Comparison of ENCODE assay signal across 8 mouse cellular contexts in genomic region chr13:93243076-93243475, GRCm38 (mm10). TPM values are rescaled to one million over a fixed set of nuclear protein-coding genes. Genes with fewer than 3 reads are reported as not detected.
DNase-seq lines count a peak whose midpoint lies in the region; ATAC-seq and TF ChIP-seq lines count a peak whose summit lies in the region.

No protein-coding gene starts in this region.

- peak; percentile 96 for TF ChIP-seq CTCF in kidney, postnatal 0 days (IDR thresholded peaks at IDR 0.05; ENCODE audit: low read depth)

- no peak overlapping the region for H3K4me3 ChIP-seq in kidney, postnatal 0 days (replicated peaks; ENCODE audit: low read depth, low read length)
- H3K4me3 ChIP-seq in liver, embryonic 13.5 days (replicated peaks) = no peak overlapping the region

- peak; percentile 87 for ATAC-seq in activated CD4-positive, CD25-positive, alpha-beta regulatory T cell, adult 4 months
- no peak for ATAC-seq in kidney, postnatal 0 days (replicated peaks; ENCODE audit: low FRiP score, low read depth)
- no peak for ATAC-seq in liver, embryonic 13.5 days (ENCODE audit: low read depth)

- H3K36me3 ChIP-seq in kidney, postnatal 0 days (ENCODE audit: insufficient read depth, low read length) = no peaks in the 10 kb centered on the region
- no peaks in the 10 kb centered on the region for H3K36me3 ChIP-seq in liver, embryonic 13.5 days

- no peak overlapping the region for H3K27ac ChIP-seq in kidney, postnatal 0 days
- no peak overlapping the region for H3K27ac ChIP-seq in liver, embryonic 13.5 days

- H3K9me3 ChIP-seq in kidney, postnatal 0 days (replicated peaks; ENCODE audit: low read length) = no peaks in the 10 kb centered on the region
- H3K9me3 ChIP-seq in liver, embryonic 13.5 days (replicated peaks) = no peaks in the 10 kb centered on the region

- no peak overlapping the region for H3K9ac ChIP-seq in kidney, postnatal 0 days (ENCODE audit: low read depth, low read length)
- no peak overlapping the region for H3K9ac ChIP-seq in liver, embryonic 13.5 days

- no peaks in the 10 kb centered on the region for H3K4me1 ChIP-seq in kidney, postnatal 0 days (replicated peaks; ENCODE audit: insufficient read depth, low read length)
- peaks cover 30% of the 10 kb centered on the region for H3K4me1 ChIP-seq in liver, embryonic 13.5 days (replicated peaks)

- no peaks in the 10 kb centered on the region for H3K27me3 ChIP-seq in kidney, postnatal 0 days (ENCODE audit: insufficient read depth, low read length)
- H3K27me3 ChIP-seq in liver, embryonic 13.5 days = no peaks in the 10 kb centered on the region

- H3K4me2 ChIP-seq in kidney, postnatal 0 days (ENCODE audit: low read length) = no peak overlapping the region
- no peak overlapping the region for H3K4me2 ChIP-seq in liver, embryonic 13.5 days

- peak; percentile 64 to 79 for DNase-seq in CD8-positive naive resting alpha-beta T cell, adult 2 months (ENCODE audit: low read depth in 2 of 2, low spot score in 2 of 2)
- DNase-seq in cerebellum, postnatal 25 days = peak; percentile 77 to 88
- DNase-seq in gastrocnemius, postnatal 10 days = peak; percentile 83
- DNase-seq in kidney, postnatal 0 days (ENCODE audit: low spot score) = peak; percentile 84
- peak; percentile 32 for DNase-seq in liver, embryonic 13.5 days
- peak; percentile 69 for DNase-seq in ovary, postnatal 36 days (ENCODE audit: low spot score)
- DNase-seq in thymus, postnatal 25 days = peak; percentile 77

- WGBS in kidney, postnatal 0 days = 76% methylated on average over 2 of the region's 2 CpGs
- 79% methylated on average over 2 of the region's 2 CpGs for WGBS in liver, embryonic 13.5 days (ENCODE audit: insufficient replicate concordance)

RNA-seq across cellular contexts. Expression of gene Tent2, which starts 50.9 kb away (rescaled TPM):
- 10 to 100 TPM; 11.5 to 16.1 TPM for polyA plus RNA-seq in activated CD4-positive, CD25-positive, alpha-beta regulatory T cell, adult 4 months (2017; shearing (Covaris generic))
- total RNA-seq in gastrocnemius, postnatal 10 days (2021) = 10 to 100 TPM; 18.0 to 27.0 TPM
- 46.6 and 48.4 TPM in 2 replicates for polyA plus RNA-seq in kidney, postnatal 0 days (2015; fragmentation: Nextera tagmentation; extraction: Ambion mirVana)
- polyA plus RNA-seq in liver, embryonic 13.5 days (2015; fragmentation: Nextera tagmentation; extraction: Ambion mirVana) = 32.2 and 41.0 TPM in 2 replicates

RNA-seq across cellular contexts. Expression of gene Homer1, which starts 56.4 kb away (rescaled TPM):
- 1 to 10 TPM; 2.6 to 4.7 TPM for polyA plus RNA-seq in activated CD4-positive, CD25-positive, alpha-beta regulatory T cell, adult 4 months (2017; shearing (Covaris generic))
- total RNA-seq in gastrocnemius, postnatal 10 days (2021) = 10 to 100 TPM; 45.0 to 60.9 TPM
- 3.2 and 3.6 TPM in 2 replicates for polyA plus RNA-seq in kidney, postnatal 0 days (2015; fragmentation: Nextera tagmentation; extraction: Ambion mirVana)
- 2.3 and 3.2 TPM in 2 replicates for polyA plus RNA-seq in liver, embryonic 13.5 days (2015; fragmentation: Nextera tagmentation; extraction: Ambion mirVana)

Comparison
In these comparisons a context has a peak if more than half of its experiments do, and no peak if none do; other contexts are left out.
1. DNase-seq: peak in every context shown above with its lines; median percentile 84 in kidney, postnatal 0 days; 83 in gastrocnemius, postnatal 10 days; 82 in cerebellum, postnatal 25 days; 77 in thymus, postnatal 25 days; 72 in CD8-positive naive resting alpha-beta T cell, adult 2 months; 69 in ovary, postnatal 36 days; 32 in liver, embryonic 13.5 days.